Mouse (Mus musculus) embryo, embryonic 11.5 days (tissue): Measurements from ENCODE around the gene Ess2.

Source experiments
- DNase-seq: peaks from one replicate; pipeline ENCODE4 v3.0.0-alpha.2; 2012; ENCODE audit warnings: low read depth, low spot score

The Ess2 gene

GRCm38 (mm10) chr16:17921325-17922162 is 10.4 kb upstream of the Ess2 start:
- DNase-seq = peak; percentile 96

GRCm38 (mm10) chr16:17920586-17920985 is 9.4 kb upstream of the Ess2 start:
- DNase-seq = no peak

- no peak for DNase-seq
These were observed 3.4 kb upstream of the Ess2 start, which contains the start of gene Gsc2 for GRCm38 (mm10) chr16:17914307-17915249. TSS of gene Gsc2 (minus strand) at chr16:17915059.

GRCm38 (mm10) chr16:17898462-17898861 is 12.7 kb downstream of the Ess2 start, which contains the start of the genes Dgcr2 and Tssk2:
TSS of gene Dgcr2 (minus strand) at chr16:17898562.
TSS of gene Tssk2 (plus strand) at chr16:17898637.
- DNase-seq = no peak

GRCm38 (mm10) chr16:17896091-17896490 is 15.1 kb downstream of the Ess2 start:
- no peak for DNase-seq

- no peak for DNase-seq
These were observed 17.2 kb downstream of the Ess2 start, which contains the start of gene Tssk1 for GRCm38 (mm10) chr16:17893923-17894322. TSS of gene Tssk1 (plus strand) at chr16:17894223.

GRCm38 (mm10) chr16:17892606-17893005 is 18.5 kb downstream of the Ess2 start:
- no peak for DNase-seq

- DNase-seq = peak; percentile 99
These were observed 19.6 kb downstream of the Ess2 start, which contains the start of gene Gm20518 for GRCm38 (mm10) chr16:17891567-17891959. TSS of gene Gm20518 (minus strand) at chr16:17891671.

- DNase-seq = peak; percentile 35
These were observed 20.1 kb downstream of the Ess2 start for GRCm38 (mm10) chr16:17890917-17891566.

GRCm38 (mm10) chr16:17890342-17890727 is 20.8 kb downstream of the Ess2 start:
- DNase-seq = no peak

GRCm38 (mm10) chr16:17889689-17890341 is 21.3 kb downstream of the Ess2 start:
- DNase-seq = no peak

- no peak for DNase-seq
These were observed 27.0 kb downstream of the Ess2 start for GRCm38 (mm10) chr16:17884116-17884515.

- no peak for DNase-seq
These were observed 29.0 kb downstream of the Ess2 start for GRCm38 (mm10) chr16:17882196-17882595.

GRCm38 (mm10) chr16:17879571-17879970 is 31.6 kb downstream of the Ess2 start:
- DNase-seq = no peak

GRCm38 (mm10) chr16:17876096-17876495 is 35.1 kb downstream of the Ess2 start:
- DNase-seq = no peak

- DNase-seq = no peak
These were observed 36.0 kb downstream of the Ess2 start for GRCm38 (mm10) chr16:17875174-17875573.

GRCm38 (mm10) chr16:17872995-17873394 is 38.2 kb downstream of the Ess2 start:
- no peak for DNase-seq

GRCm38 (mm10) chr16:17871248-17871647 is 39.9 kb downstream of the Ess2 start:
- no peak for DNase-seq

GRCm38 (mm10) chr16:17865770-17866169 is 45.4 kb downstream of the Ess2 start:
- DNase-seq = no peak

- DNase-seq = no peak
These were observed 45.9 kb downstream of the Ess2 start for GRCm38 (mm10) chr16:17865293-17865692.

GRCm38 (mm10) chr16:17858592-17858991 is 52.6 kb downstream of the Ess2 start:
- DNase-seq = no peak
